Mouse (Mus musculus): ENCODE measurements around the gene Pp2d1. TPM values are rescaled to one million over a fixed set of nuclear protein-coding genes. Genes with fewer than 3 reads are reported as not detected.
"Not testable (repeated sequence)": the region's sequence is repeated elsewhere in the genome, so short reads cannot be mapped to it uniquely, and the experiment has no call there.

Pp2d1 gene
- polyA plus RNA-seq, 1 experiment from 2014 or later, result 0.21 TPM

- WGBS, result 66% methylated on average over 9 of the region's 9 CpGs
- no peak for ATAC-seq (ENCODE audit: low read depth)
- H3K36me3 ChIP-seq (ENCODE audit: control insufficient read depth, insufficient read depth, low read length), result no peaks in the 10 kb centered on the region
These were observed 39.5 kb upstream of the Pp2d1 start for GRCm38 (mm10) chr17:53578776-53579175.

GRCm38 (mm10) chr17:53578249-53578648 is 39.0 kb upstream of the Pp2d1 start:
- Histone ChIP-seq H3K9ac (ENCODE audit: low read depth, low read length) (no peak overlapping the region), H3K4me3 (ENCODE audit: low read depth, low read length) (no peak overlapping the region), H3K27ac (replicated peaks; ENCODE audit: low read depth, low read length) (no peak overlapping the region), H3K4me2 (ENCODE audit: low read depth, low read length) (no peak overlapping the region), H3K27me3 (replicated peaks; ENCODE audit: control insufficient read depth, insufficient read depth, low read length) (no peaks in the 10 kb centered on the region), H3K36me3 (ENCODE audit: control insufficient read depth, insufficient read depth, low read length) (no peaks in the 10 kb centered on the region), H3K9me3 (ENCODE audit: control insufficient read depth, low read length) (no peaks in the 10 kb centered on the region), H3K4me1 (ENCODE audit: control insufficient read depth, insufficient read depth, low read length) (no peaks in the 10 kb centered on the region)
- ATAC-seq (ENCODE audit: low read depth) (no peak), DNase-seq (ENCODE audit: low spot score) (no peak)
- WGBS, result 77% methylated on average over 6 of the region's 6 CpGs

More at GRCm38 (mm10) chr17:53578776-53579175, 39.5 kb upstream of the Pp2d1 start:
- no peak for DNase-seq (ENCODE audit: low spot score)
- Histone ChIP-seq H3K4me3 (ENCODE audit: low read depth, low read length) (no peak overlapping the region), H3K4me1 (ENCODE audit: control insufficient read depth, insufficient read depth, low read length) (no peaks in the 10 kb centered on the region), H3K27me3 (replicated peaks; ENCODE audit: control insufficient read depth, insufficient read depth, low read length) (no peaks in the 10 kb centered on the region), H3K27ac (replicated peaks; ENCODE audit: low read depth, low read length) (no peak overlapping the region), H3K4me2 (ENCODE audit: low read depth, low read length) (no peak overlapping the region), H3K9ac (ENCODE audit: low read depth, low read length) (no peak overlapping the region), H3K9me3 (ENCODE audit: control insufficient read depth, low read length) (no peaks in the 10 kb centered on the region)

- no peak overlapping the region for H3K27ac ChIP-seq (replicated peaks; ENCODE audit: low read depth, low read length)
- WGBS, result 74% methylated on average over 5 of the region's 5 CpGs
- ATAC-seq (ENCODE audit: low read depth) (no peak), DNase-seq (ENCODE audit: low spot score) (no peak)
- no peaks in the 10 kb centered on the region for H3K36me3 ChIP-seq (ENCODE audit: control insufficient read depth, insufficient read depth, low read length)
- H3K4me2 ChIP-seq (ENCODE audit: low read depth, low read length), result no peak overlapping the region
- no peak overlapping the region for H3K9ac ChIP-seq (ENCODE audit: low read depth, low read length)
- no peak overlapping the region for H3K4me3 ChIP-seq (ENCODE audit: low read depth, low read length)
- H3K4me1 ChIP-seq (ENCODE audit: control insufficient read depth, insufficient read depth, low read length), result no peaks in the 10 kb centered on the region
- no peaks in the 10 kb centered on the region for H3K9me3 ChIP-seq (ENCODE audit: control insufficient read depth, low read length)
- H3K27me3 ChIP-seq (replicated peaks; ENCODE audit: control insufficient read depth, insufficient read depth, low read length), result no peaks in the 10 kb centered on the region
These were observed 38.5 kb upstream of the Pp2d1 start for GRCm38 (mm10) chr17:53577754-53578153.

- no peak overlapping the region for H3K27ac ChIP-seq (replicated peaks; ENCODE audit: low read depth, low read length)
- H3K9me3 ChIP-seq (ENCODE audit: control insufficient read depth, low read length), result no peaks in the 10 kb centered on the region
- H3K27me3 ChIP-seq (replicated peaks; ENCODE audit: control insufficient read depth, insufficient read depth, low read length), result no peaks in the 10 kb centered on the region
- no peak overlapping the region for H3K9ac ChIP-seq (ENCODE audit: low read depth, low read length)
- ATAC-seq (ENCODE audit: low read depth) (no peak), DNase-seq (ENCODE audit: low spot score) (no peak)
- no peaks in the 10 kb centered on the region for H3K36me3 ChIP-seq (ENCODE audit: control insufficient read depth, insufficient read depth, low read length)
- WGBS, result 68% methylated on average over 2 of the region's 2 CpGs
- H3K4me2 ChIP-seq (ENCODE audit: low read depth, low read length), result no peak overlapping the region
- H3K4me3 ChIP-seq (ENCODE audit: low read depth, low read length), result no peak overlapping the region
- H3K4me1 ChIP-seq (ENCODE audit: control insufficient read depth, insufficient read depth, low read length), result no peaks in the 10 kb centered on the region
These were observed 37.9 kb upstream of the Pp2d1 start for GRCm38 (mm10) chr17:53577151-53577550.

- H3K9ac ChIP-seq (ENCODE audit: low read depth, low read length), result no peak overlapping the region
- H3K4me3 ChIP-seq (ENCODE audit: low read depth, low read length), result no peak overlapping the region
- no peak overlapping the region for H3K4me2 ChIP-seq (ENCODE audit: low read depth, low read length)
- 43% methylated on average over 4 of the region's 4 CpGs for WGBS
- H3K4me1 ChIP-seq (ENCODE audit: control insufficient read depth, insufficient read depth, low read length), result peaks cover 16% of the 10 kb centered on the region
- DNase-seq (ENCODE audit: low spot score) (no peak), ATAC-seq (ENCODE audit: low read depth) (no peak)
- H3K36me3 ChIP-seq (ENCODE audit: control insufficient read depth, insufficient read depth, low read length), result no peaks in the 10 kb centered on the region
- no peaks in the 10 kb centered on the region for H3K9me3 ChIP-seq (ENCODE audit: control insufficient read depth, low read length)
- no peaks in the 10 kb centered on the region for H3K27me3 ChIP-seq (replicated peaks; ENCODE audit: control insufficient read depth, insufficient read depth, low read length)
- no peak overlapping the region for H3K27ac ChIP-seq (replicated peaks; ENCODE audit: low read depth, low read length)
These were observed 33.8 kb upstream of the Pp2d1 start for GRCm38 (mm10) chr17:53573019-53573556.

GRCm38 (mm10) chr17:53570932-53571331 is 31.7 kb upstream of the Pp2d1 start:
- H3K4me3 ChIP-seq (ENCODE audit: low read depth, low read length); H3K36me3 ChIP-seq (ENCODE audit: control insufficient read depth, insufficient read depth, low read length); H3K4me2 ChIP-seq (ENCODE audit: low read depth, low read length); H3K9ac ChIP-seq (ENCODE audit: low read depth, low read length); H3K27ac ChIP-seq (replicated peaks; ENCODE audit: low read depth, low read length); H3K27me3 ChIP-seq (replicated peaks; ENCODE audit: control insufficient read depth, insufficient read depth, low read length); H3K9me3 ChIP-seq (ENCODE audit: control insufficient read depth, low read length); DNase-seq (ENCODE audit: low spot score); ATAC-seq (ENCODE audit: low read depth): not testable (repeated sequence)
- 90% methylated on average over 5 of the region's 5 CpGs for WGBS
- peaks cover 19% of the 10 kb centered on the region for H3K4me1 ChIP-seq (ENCODE audit: control insufficient read depth, insufficient read depth, low read length)

- Histone ChIP-seq H3K36me3 (ENCODE audit: control insufficient read depth, insufficient read depth, low read length) (no peaks in the 10 kb centered on the region), H3K9me3 (ENCODE audit: control insufficient read depth, low read length) (no peaks in the 10 kb centered on the region), H3K9ac (ENCODE audit: low read depth, low read length) (no peak overlapping the region), H3K27me3 (replicated peaks; ENCODE audit: control insufficient read depth, insufficient read depth, low read length) (no peaks in the 10 kb centered on the region), H3K4me2 (ENCODE audit: low read depth, low read length) (no peak overlapping the region), H3K27ac (replicated peaks; ENCODE audit: low read depth, low read length) (no peak overlapping the region; the same call in 1 of the 2 replicates), H3K4me3 (ENCODE audit: low read depth, low read length) (no peak overlapping the region), H3K4me1 (ENCODE audit: control insufficient read depth, insufficient read depth, low read length) (peaks cover 20% of the 10 kb centered on the region)
- no peak for ATAC-seq (ENCODE audit: low read depth)
- WGBS, result 44% methylated on average over 10 of the region's 10 CpGs
- DNase-seq (ENCODE audit: low spot score), result no peak
These were observed 31.2 kb upstream of the Pp2d1 start for GRCm38 (mm10) chr17:53570361-53570875.

GRCm38 (mm10) chr17:53569829-53570228 is 30.6 kb upstream of the Pp2d1 start:
- Histone ChIP-seq H3K27me3 (replicated peaks; ENCODE audit: control insufficient read depth, insufficient read depth, low read length) (no peaks in the 10 kb centered on the region), H3K27ac (replicated peaks; ENCODE audit: low read depth, low read length) (peak overlapping the region; percentile 44; the same call in 1 of the 2 replicates), H3K36me3 (ENCODE audit: control insufficient read depth, insufficient read depth, low read length) (no peaks in the 10 kb centered on the region), H3K4me3 (ENCODE audit: low read depth, low read length) (no peak overlapping the region), H3K9me3 (ENCODE audit: control insufficient read depth, low read length) (no peaks in the 10 kb centered on the region), H3K4me1 (ENCODE audit: control insufficient read depth, insufficient read depth, low read length) (peaks cover 20% of the 10 kb centered on the region), H3K4me2 (ENCODE audit: low read depth, low read length) (peak overlapping the region; percentile 38), H3K9ac (ENCODE audit: low read depth, low read length) (no peak overlapping the region)
- peak; percentile 80 for DNase-seq (ENCODE audit: low spot score)
- 28% methylated on average over 6 of the region's 6 CpGs for WGBS
- ATAC-seq (ENCODE audit: low read depth), result no peak

All from embryonic facial prominence, embryonic 14.5 days (tissue).